Mouse (Mus musculus) heart, postnatal 4 days (tissue): ENCODE measurements around the gene Srpk2. TPM values are rescaled to one million over a fixed set of nuclear protein-coding genes. Genes with fewer than 3 reads are reported as not detected.
"Not testable (repeated sequence)": the region's sequence is repeated elsewhere in the genome, so short reads cannot be mapped to it uniquely, and the experiment has no call there.

Experiments
- DNase-seq: peaks from one replicate; pipeline ENCODE4 v3.0.0; 2021
- total RNA-seq, 2 experiments: library from RNA; stranded (reverse); gene quantifications; 2 replicates each; pipeline ENCODE4 v1.2.3; 2021

The Srpk2 gene
- total RNA-seq, 2 experiments from 2014 or later: 61.5 to 68.3 TPM

GRCm38 (mm10) chr5:23501582-23502316 lies 182.7 kb downstream of the Srpk2 start:
- no peak for DNase-seq

DNA sequence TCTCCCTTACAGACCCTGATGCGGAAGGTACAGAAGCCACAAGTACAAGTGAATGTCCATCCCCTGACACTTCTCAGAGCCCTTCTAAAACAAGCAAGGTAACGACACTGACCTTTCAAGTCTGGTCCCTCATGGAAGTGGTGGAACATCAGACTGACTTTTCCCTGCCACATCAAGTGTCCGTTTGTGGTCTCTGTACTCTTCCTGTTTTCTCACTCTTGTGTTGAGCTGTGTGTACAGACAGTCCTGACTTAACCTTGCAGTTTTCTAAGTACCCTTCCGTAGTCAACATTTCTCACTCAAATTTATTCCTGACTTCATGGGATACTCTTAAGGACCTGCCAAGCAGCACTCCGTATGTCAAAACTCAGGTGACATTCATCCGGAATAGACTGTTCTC lies 183.7 kb downstream of the Srpk2 start:
- no peak for DNase-seq

GRCm38 (mm10) chr5:23499257-23499656 lies 185.2 kb downstream of the Srpk2 start:
- no peak for DNase-seq

DNA sequence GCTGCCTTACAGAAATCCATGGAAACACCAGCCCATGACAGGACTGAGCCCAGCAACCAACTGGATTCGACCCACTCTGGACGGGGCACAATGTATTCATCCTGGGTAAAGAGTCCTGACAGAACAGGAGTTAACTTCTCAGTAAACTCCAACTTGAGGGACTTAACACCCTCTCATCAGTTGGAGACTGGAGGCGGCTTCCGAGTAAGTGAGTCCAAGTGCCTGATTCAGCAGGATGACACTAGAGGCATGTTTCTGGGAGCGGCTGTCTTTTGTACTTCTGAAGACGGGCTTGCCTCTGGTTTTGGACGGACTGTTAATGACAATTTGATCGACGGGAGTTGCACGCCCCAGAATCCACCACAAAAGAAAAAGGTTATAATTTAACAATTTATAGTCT lies 186.5 kb downstream of the Srpk2 start:
- no peak for DNase-seq

DNA sequence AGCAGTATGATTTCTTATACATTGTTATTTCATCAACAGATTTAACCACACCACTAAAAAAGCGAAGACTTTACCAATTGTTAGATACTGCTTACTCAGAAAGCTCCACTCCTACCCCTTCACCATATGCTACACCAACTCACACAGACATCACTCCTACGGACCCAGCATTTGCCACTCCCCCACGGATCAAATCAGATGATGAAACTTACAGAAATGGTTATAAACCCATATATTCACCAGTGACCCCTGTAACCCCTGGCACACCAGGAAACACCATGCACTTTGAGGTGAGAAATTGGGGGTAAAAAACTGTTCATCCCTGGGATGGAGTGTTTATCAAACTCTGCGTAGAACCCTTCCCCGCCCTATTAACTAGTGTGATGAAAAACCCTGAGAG lies 187.5 kb downstream of the Srpk2 start:
- no peak for DNase-seq

DNA sequence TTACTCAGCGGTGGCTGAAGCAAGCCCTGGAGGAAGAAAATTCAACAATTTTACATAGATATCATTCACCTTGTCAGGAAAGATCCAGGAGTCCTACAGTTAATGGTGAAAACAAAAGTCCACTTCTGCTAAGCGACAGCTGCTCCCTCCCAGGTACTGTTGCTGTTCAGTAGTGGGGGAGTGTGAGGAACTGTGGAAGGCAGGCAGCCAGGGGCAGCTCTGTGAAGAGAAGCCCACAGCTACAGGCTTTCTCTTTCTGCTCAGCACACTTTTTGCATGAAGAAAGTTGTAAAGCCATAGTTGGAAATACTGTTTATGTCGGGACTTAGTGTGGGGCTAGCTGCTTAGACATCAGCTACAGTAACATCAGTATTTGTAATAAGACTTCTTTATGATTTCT lies 188.0 kb downstream of the Srpk2 start:
- no peak for DNase-seq

GRCm38 (mm10) chr5:23490797-23491196 lies 193.6 kb downstream of the Srpk2 start:
- DNase-seq: no peak

DNA sequence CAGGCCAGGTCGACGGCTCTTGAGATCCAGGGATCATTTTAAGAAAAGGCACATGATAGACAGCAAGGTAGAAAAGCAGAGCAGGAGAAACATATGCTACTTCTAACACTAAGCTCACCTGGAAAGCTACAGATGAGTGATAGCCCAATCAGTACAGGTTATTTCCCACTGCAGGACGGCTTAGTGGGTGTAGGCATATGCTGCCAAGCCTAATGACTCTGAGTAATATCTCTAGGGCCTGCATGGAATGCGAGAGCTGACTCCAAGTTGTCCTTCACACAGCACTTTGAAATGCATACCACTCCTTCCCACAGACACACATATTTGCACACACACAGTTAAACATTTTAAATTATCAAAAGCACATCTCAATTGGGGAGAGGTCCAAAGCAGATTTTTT lies 195.2 kb downstream of the Srpk2 start:
- no peak for DNase-seq

GRCm38 (mm10) chr5:23483811-23484210 lies 200.6 kb downstream of the Srpk2 start:
- no peak for DNase-seq

DNA sequence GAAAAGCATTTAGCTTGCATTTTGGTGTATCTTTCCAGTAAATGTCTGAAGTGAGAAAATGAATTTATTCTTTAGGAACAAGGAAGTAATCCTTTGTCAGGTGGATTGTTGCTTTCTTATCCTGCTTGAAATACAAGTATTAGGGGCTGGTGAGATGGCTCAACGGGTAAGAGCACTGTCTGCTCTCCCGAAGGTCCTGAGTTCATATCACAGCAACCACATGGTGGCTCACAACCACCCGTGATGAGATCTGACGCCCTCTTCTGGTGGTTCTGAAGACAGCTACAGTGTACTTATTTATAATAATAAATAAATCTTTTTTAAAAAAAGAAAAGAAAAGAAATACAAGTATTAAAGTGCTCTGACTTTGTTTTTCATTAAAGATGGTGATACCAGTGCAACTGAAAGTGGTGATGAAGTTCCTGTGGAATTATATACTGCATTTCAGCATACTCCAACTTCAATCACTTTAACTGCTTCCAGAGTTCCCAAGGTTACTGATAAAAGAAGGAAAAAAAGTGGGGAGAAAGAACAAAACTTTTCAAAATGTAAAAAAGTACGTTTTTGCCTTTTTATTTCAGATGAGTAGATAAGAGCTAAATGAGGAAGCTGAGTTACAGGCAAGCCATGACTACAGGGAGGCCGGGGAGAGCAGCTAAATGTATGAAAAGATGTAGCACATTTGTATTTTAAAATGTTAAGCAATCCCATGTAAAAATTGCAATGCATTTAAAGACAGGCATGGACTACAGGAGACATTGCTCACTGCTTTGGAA lies 211.1 kb downstream of the Srpk2 start:
- DNase-seq: no peak

GRCm38 (mm10) chr5:23466546-23466945 lies 217.9 kb downstream of the Srpk2 start:
- DNase-seq: no peak

DNA sequence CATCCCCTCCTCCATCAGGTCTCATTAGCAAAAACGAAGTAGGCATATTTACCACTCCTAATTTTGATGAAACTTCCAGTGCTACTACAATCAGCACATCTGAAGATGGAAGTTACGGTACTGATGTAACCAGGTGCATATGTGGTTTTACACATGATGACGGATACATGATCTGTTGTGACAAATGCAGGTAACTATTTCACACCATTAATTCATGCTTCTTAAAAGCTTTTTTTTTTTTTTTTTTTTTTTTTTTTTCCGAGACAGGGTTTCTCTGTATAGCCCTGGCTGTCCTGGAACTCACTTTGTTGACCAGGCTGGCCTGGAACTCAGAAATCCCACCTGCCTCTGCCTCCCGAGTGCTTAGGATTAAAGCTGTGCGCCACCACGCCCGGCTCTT lies 219.7 kb downstream of the Srpk2 start:
- DNase-seq: no peak

GRCm38 (mm10) chr5:23464247-23464646 lies 220.2 kb downstream of the Srpk2 start:
- no peak for DNase-seq

- DNase-seq: no peak
Measured at GRCm38 (mm10) chr5:23461688-23462087, 222.7 kb downstream of the Srpk2 start.

GRCm38 (mm10) chr5:23453561-23453960 lies 230.9 kb downstream of the Srpk2 start:
- DNase-seq: not testable (repeated sequence)

Other genes with a start within 250 kb of the Srpk2 start
- 10 to 100 TPM; 17.2 to 17.9 TPM for gene Pus7, start 99.1 kb upstream of the Srpk2 start, total RNA-seq
- 10 to 100 TPM; 19.0 to 21.7 TPM for gene Rint1, start 103.1 kb upstream of the Srpk2 start, total RNA-seq
- gene Tomm7, start 159.5 kb upstream of the Srpk2 start, total RNA-seq: 10 to 100 TPM; 85.6 to 96.9 TPM